Mouse (Mus musculus) embryo, embryonic 9.5 days (tissue): ENCODE measurements around the gene C1qtnf3.

Experiments used
- DNase-seq: peaks from one replicate; pipeline ENCODE4 v3.0.0-alpha.2; 2017; ENCODE audit errors: extremely low spot score

The C1qtnf3 gene

DNA sequence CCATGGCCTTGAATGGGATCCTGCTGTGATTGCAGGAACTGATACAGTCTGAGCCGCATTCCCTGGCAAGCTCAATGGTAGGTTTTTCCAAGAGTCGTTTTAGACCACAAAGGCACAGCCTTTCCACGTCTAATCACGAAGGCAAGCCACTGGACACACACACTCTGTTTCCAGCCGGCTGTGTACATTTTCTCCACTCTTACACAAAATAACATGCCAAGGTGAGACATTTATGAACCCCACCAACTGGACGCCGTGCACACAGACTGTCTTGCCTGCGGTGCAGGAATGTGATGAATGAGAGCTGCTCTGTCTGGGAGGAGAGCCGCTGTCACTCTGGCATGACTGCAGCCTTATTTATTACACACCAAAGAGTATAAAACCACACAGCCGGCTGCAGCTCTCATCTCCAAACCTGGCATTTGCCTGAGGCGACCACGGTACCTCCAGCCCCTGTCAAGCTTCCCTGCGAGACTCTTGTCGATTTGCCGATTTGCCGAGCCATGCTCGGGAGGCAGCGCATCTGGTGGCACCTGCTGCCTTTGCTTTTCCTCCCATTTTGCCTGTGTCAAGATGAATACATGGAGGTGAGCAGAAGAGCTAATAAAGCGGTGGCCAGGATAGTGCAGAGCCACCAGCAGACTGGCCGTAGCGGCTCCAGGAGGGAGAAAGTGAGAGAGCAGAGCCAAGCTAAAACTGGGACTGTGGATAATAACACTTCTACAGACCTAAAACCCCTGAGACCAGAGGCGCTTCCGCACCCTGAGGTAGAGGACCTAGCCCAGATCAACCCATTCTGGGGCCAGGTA lies at the start of gene C1qtnf3:
Gene C1qtnf3 (plus strand): TSS at position 382 of the 809 bp plus-strand sequence.
- peak; percentile 12 for DNase-seq

DNA sequence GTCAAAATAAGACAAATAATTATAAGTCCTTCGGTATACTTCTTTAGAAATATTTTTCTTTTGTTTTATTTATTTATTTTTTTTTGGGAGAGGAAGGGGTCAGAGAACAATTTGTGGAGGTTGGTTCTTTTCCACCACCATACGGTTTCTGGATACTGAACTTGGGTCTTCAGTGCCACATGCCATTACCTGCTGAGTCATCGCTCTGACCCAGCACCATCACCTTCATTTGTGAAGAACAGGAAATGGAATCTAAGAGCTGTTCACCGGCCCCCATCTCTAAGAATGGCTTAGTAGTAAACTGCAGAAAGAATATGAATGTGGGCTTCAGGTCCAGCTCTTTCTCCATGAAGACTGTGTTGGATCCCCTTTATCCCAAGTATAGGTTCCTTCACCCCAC lies 49.8 kb upstream of the C1qtnf3 start:
- no peak for DNase-seq

DNA sequence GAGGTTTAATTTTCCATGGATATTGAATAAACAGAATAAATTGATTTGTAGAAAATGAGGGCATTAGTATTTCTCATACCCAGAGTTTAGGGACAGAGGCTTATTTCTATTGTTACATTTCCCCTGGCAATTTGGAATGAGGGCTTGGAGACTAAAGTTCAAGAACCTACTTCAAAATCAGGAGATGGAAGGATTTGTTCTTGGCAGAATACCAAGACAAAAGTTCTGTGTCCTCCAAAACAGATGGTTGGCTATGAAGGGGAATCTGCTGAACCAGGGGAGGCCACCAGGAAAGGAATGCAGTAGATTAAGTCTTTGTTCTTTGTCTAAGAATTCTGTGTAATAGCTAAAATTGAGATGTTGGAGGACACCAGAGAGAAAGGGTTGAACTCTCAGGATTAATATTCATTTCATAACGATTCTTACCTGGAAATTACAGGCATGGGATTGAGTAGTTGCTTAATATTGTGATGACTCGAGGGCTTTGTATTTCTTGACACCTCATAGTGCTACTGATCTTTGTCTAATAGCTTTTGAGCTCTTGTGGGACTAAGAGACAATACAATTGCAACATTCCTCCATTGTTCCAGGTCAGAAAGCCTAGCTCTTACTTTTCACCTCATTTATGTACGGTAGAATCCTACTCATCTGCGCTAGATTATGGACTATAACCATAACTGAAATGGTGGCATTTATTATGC lies 35.4 kb upstream of the C1qtnf3 start:
- DNase-seq: no peak

DNA sequence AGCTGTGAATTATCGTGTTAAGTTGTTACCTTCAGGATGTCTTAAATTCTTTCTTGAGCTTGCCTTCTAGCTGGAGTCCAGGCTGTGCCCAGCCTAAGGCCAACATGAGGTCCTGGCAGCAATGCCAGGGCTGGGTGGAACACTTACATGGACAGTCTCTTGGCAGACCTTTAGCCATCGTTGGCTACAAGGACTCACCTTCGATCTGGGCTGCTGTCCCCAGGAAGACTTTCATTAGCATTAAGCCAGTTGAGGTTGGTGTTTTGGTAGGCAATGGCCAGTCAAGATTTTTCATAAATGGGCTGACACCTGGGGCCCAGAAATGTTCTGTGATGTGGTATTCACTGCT lies 34.8 kb upstream of the C1qtnf3 start:
- no peak for DNase-seq

DNA sequence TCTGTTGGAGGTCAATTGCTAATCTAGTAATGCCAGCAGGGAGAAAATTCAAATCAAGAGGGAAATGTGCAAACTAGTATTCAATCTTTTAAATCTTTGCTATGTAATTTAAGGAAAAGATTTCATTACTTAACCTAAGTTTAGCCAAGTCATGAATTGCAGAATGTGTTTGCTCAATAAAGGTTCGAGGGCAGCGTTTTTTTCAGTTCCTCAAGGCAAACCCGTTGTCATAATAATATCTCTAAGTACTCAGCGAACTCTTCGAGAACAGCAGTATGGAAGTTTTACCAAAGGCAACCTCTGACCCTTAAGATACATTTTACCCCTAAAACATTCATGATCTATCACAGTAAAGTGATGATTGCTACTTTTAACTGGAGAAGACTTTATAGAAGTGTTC lies 31.9 kb upstream of the C1qtnf3 start:
- no peak for DNase-seq

DNA sequence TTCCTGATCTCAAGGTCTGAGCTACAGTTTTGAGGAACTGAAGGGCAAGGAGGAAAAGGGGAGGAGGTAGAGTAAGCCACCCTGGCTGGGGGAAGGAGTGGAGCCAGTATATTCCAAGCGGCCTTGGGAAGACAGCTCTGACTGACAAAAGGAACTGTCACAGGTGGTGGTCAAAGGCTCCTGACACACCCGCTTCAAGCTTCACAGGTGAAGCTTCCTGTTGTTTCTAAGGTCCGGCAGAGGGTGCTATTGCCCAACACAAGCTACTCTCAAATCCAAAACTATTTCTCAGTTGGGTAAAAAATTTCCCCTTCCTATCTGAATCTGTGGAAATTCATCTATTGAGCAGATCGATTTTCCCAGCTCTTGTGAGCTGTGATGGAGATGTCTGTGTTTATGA lies 31.1 kb upstream of the C1qtnf3 start:
- peak; percentile 10 for DNase-seq

DNA sequence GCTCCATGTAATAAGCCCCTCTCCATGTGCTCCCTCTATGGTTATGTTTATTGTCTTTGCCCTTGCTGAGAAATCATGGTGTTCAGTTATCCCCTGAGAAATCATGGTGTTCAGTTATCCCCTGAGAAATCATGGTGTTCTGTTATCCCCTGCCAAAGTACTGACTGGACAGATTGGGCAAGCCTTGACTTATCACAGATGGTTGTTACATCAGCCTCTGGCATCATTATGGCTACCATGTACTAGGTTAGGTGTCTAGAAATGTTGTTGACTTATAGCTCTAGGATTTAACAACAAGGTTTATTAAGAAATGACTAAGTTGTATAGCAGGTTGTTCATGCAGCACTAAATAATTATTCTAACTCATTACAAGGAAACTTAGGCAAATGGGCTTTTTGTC lies 30.1 kb upstream of the C1qtnf3 start:
- DNase-seq: no peak

DNA sequence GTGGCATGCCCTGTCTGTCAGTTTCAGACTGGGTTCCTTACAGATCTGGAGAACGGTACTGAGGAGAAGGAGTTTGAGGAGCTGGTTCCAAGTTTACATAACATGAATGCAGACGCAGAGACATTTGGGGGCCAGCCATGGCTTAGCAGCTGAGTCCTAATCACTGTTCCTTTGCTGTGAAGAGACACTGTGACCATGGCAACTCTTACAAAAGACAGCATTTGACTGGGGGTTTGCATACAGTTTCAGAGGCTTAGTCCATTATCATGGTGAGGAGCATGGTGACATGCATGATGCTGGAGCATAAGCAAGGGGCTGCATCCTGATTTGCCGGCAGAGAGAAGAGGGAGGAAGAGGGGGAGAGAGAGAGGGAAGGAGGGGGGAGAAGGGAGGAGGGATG lies 29.6 kb upstream of the C1qtnf3 start:
- DNase-seq: no peak

DNA sequence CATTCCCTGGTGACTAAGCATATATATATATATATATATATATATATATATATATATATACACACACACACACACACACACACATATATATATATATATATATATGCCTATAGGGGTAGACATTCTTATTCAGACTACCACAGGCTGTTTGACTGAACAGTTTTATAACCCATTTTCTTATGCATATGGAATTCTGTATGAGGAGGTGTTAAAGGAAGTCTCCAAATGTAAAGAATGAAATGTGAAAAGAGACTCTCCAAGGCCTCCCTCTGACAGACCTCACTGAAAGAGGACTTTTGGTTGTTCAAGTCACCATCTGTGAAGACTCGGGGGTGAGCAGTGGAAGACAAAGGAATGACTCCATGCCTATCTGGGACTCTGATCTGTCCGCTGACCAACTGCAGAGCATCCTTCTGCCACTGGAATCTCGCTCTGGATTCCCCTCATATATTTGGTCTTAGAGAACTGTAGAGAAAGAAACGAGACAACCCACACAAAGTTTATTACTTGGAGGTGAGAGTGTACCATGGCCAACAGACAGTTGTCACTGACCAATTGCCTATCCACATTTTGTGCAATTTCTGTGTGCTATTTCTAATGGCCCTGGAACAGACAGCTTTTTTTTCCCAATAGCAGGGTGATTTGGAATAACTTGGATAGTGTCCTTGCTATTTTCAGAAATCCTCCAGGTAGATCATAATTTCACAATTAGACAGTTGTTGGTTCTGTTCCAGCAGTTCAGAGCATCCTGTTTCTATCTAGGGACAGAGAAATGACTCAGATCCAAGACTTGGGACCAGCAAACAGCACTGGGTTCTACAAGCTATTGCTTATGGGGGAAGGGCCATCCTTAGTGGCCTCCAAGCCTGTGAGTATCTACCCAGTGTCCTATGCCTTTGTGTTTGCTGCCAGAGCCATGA lies 28.8 kb upstream of the C1qtnf3 start:
- no peak for DNase-seq

DNA sequence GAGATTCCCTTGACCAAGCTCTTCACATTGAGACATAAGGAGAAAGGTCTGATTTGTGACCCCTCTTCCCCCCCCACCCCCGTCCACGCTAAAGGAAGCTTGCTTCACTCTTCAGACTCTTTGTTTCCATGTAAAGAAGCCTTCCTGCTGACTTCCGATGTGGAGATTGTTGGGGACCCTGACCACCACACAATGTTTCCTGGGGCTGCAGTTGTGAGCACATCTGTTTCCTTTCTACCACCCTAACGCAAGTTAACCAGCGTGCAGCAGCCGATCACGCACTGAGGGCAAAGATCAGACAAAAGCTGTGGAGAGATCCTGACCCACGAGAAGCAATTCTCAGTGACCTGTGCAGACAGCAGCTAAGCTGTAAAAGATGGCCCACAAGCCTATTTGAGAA lies 24.8 kb upstream of the C1qtnf3 start:
- peak; percentile 32 for DNase-seq

DNA sequence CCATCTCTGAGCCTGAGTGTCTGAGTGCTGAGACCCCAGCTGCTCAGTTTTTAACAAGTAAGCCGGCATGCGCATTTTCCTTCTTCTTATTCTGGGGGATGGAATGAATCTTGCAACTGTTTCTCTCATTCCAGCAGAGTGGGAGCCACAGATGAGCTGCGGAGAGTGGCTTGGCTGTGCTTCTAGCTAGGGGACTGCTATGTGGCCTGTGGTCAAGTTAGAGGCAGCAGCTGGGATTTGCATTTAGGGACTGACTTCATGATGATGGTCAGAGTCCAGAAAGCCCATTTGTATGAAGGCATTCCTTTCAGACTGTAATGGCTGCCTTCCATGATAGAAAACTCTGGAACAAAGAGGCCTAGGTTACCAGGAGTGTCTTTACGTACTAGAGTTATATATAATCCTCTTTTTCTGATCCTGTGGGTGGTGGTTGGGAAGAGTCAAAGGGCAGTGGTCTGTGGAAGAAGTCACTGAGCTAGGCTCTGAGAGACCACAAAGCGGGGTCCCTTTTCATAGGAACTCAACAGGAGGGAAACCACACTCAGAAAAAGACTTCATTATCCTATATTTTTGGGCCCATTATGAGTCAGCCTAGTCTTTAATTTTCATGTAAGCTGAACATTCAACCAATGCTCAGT lies 23.4 kb upstream of the C1qtnf3 start:
- DNase-seq: no peak

DNA sequence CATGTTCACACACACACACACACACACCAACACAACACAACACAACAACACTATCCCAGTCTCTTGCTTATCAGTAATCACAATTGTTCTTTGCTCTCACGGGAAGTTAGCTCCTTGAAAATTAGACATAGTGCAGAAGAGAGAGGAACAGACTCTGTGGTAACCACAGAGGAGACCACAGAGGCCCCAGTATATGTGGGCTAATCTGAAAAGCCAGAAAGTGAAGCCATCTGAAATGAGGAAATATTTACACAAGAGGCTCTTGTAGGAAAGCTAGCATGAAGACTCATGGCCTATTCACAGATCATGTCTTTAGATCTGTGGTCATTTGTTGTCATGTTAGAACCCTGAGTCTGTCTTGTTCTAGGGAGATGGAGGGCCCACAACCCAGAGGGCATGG lies 18.2 kb upstream of the C1qtnf3 start:
- no peak for DNase-seq

DNA sequence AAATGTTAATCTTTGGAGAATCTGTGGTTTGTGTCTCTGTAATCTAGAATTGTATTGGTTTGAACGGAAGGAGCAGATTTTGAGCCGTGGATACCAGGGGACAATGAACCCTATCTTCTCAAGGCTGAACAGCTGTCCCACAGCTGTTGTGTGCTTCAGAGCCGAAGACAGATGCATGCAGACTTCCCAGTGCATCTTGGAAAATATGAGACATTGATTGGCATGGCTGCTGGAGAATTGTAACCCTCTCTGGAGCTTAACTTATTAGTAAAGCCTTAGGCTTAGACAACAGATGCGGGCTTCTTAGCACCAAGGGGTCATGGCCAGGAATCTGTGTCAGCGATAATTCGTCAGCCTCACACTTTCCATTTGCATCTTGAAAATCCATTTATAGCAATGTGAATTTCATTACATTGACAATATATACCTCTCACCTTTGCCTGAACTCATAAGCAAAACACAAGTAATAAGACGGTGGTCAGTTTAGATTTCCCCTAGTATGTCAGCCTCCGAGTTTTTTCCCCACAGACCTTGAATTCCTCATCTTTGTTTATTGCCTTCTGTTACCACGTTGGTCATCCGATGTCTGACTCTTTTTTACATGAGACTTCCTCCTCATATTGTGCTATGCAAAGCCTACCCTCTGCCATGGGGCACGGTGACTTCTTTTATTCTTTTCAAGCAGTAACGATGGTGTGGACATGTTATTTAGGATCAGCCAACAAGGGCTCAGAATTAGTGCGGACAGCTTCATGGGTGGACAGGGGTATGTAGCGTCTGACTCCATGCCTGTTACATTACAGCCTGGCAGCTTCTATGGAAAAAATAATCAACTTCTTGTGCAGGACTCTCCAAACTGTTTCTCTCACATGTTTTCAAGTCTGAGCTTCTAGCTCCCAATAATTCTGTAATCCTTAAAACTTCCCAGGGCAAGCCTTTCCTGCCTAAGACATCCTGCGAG lies 11.7 kb upstream of the C1qtnf3 start:
- no peak for DNase-seq

DNA sequence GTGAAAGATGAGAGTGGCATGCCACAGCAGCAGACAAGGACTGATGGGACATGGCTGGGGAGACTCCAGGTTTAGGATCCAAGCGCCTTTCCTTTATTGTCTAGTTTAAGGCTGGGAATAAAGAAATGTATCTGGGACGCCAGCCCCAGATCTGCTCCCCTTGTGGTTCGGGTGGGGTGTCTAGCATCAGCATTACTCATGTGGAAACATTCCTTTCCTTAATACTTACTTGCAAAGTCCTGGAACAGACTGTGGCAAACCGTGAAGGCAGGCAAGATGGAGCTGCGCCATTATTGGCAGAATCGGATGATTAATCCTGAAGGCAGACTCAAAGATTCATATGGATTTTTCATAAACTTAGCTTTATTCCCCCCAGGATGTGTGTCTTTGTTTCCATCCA lies 10.2 kb upstream of the C1qtnf3 start:
- DNase-seq: no peak

DNA sequence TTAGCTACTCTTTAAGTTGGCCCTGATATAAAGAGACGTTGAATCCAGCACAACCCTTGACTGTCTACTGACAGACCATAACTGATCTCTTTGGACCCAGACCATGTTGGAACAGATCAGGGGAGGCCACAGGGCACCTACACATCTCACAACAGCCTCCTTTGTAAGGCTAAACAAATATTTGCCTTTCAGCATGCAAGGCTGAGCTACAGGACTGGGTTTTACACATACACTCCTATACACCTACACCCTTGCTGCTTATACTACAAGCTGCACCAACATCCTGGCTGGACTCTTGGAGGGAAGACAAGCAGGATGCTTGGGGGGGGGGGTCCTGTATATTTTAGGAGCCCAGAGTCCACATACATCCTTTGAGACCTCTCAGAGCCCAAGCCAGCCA lies 4.3 kb upstream of the C1qtnf3 start:
- no peak for DNase-seq

DNA sequence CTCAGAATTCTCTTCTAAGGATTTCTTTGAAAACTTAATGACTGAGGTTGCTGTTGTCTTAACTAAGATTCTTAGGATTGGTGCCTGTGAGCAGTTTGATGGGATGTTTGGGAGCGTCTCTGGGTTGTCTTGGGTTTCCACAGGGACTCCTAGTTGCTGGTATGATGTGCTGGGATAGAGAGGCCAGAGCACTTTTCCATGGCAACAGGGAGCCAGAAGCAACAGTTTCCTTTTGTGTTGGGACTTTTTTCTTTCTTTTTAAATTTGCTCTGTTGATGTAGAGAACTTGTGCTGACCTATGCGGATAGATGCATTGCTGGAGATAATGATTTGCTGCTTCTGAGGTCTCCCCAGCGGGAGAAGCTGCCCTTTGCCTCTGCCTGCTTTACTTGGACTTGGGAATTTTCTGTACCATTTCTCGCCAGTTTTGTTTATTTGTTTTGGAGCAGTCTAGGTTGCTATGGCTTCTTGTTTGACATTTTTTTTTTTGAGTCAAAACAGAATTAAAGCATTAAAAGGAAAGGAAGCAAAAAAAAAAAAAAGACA lies 701 bp downstream of the C1qtnf3 start:
- DNase-seq: no peak

DNA sequence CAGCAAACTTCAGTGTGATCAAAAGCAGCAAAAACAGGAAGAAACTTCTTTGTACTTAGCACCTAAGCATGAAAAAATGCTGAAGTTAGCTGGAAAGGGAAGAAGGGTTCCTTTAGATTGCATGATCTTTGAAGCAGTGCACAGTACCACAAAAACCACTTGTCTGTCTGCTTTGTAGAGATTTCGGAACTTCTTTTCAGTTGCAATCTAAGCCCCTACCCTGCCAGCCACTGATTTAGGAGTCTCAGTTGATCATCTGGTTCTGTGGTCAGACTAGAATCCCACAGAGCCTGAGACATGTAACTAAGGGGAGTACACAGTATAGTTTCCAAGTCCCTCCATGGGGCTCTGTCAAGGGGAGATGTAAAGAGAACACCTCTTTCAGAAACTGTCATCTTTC lies 1.3 kb downstream of the C1qtnf3 start:
- no peak for DNase-seq

DNA sequence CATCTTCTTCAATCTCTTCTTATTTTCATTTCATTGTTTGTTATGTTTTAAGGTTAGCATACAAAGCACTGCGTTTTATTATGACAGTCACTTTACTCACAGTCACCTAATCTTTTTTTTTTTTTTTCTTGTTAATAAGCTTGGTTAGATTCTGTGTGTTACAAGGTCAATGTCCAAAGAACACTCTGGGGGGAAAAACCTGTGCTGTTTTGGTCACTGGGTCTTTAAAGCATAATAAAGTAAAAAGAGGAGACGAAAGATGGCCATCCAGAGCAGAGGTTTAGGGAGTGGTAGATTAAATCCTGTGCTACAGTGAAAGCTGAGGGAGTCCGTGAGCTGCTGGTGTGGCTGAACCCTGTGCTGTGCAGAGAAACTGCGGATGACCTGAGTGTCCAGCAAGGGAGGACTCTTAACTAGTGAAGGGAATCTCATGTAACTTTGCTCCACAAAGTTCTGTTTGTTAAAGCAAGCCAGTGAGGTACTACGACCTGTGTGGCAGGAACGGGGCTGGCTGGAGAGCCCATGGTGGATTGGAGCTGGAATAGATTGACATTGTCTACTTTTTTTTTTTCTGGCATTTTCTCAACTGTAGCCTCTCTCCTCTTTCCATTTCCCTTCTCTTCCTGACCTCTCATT lies 2.4 kb downstream of the C1qtnf3 start:
- DNase-seq: no peak

DNA sequence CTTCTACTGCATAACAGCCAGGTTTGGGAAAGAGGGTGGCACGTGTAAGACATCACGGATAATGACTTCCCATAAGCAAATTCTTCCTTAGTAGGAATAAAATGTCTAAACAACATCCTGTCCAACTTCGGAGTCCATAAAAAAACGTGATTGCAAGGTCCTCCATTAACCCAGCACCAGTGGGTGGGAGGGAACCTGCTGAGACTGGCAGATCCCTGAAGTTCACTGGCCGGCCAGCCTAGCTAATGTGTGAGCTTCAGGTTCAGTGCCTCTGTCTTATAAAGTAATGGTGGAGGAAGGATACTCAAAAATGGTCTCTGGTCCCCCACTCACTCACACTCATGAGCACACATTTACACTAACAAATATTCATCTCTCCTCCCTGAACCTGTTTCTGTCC lies 3.0 kb downstream of the C1qtnf3 start:
- DNase-seq: no peak

DNA sequence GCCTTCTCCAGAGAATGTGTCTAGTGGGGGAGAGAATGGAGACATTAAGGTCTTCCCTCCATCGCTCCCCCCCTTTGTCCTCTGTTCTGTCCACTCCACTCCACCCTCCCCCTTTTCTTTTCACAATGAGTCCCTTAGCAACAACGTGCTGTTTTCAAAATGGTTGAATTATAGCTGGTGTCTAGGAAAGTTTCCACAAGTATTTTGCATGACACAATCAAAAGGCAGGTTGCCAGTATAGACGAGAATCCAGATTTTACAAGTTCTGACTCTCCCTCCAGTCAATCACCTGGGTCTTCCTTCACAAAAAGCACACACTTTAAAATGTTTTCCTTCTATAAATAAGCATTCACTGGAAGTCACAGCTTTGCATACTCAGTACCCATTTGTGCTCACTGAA lies 4.6 kb downstream of the C1qtnf3 start:
- DNase-seq: no peak
